Mouse (Mus musculus): ENCODE results near the gene Lpcat1.

DNA sequence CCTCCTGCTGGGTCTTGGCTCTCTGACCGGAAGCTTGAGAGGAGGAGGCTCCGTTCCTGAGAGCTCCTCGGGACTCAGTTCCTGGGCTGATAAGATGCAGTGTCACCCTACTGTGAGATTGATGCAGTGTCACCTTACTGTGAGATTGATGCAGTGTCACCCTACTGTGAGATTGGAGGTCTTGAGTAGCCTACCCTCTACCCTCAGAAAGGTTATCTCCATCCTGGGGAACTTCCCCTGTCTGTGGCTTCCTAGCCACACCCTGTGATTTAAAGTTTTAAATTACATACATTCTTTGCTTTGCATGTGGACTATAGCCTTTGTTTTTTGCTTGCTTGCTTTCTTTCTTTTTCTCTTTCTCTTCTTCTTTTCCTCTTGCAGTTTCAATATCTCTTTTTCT is 21.1 kb downstream of the Lpcat1 start:
- TF ChIP-seq POLR2A (IDR thresholded peaks at IDR 0.05; ENCODE audit: borderline replicate concordance, insufficient read depth, low read length) (no peak), CTCF (IDR thresholded peaks at IDR 0.05; ENCODE audit: borderline replicate concordance, insufficient read depth, low read depth, low read length) (no peak)

Measured in cerebellum, adult 2 months (tissue).